Mouse (Mus musculus): Measurements from ENCODE around the gene Rbp7.

DNA sequence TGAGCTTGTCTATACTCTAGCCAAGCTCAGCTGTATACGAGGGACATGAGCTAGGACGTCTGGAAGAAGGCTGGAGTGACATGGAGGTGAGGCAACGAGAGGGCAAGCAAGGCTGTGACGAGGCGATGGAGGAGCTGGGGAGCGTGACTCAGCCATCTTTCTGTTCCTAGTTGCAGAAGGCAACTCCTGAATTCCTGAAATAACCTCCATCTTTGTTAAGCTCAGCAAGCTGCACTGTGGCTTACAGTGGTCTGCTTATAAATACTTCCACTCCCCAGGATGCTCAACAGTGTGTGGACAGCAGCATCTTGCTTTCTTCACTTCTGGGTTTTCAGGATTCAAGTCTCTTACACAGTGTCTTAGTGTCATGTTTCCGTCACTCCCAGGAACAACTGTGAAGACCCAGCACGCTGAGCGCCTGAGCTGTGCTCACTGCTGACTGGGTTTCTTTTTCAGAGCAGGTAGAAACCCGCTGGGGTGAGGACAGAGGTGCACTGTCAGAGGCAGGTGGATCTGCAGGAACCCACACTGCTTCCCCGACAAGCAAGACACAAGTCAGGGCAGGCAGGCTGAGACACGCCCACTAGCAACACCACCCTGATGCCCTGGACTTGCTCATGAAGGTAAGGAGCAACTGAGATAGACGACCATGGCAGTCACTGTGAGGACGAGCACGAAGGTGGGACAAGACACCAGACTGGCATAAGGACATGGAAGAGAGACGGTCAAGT lies 48.9 kb downstream of the Rbp7 start:
- TF ChIP-seq MXI1 (IDR thresholded peaks at IDR 0.05; ENCODE audit: low read depth, low read length) (no peak; the same call in 1 of the 2 replicates), SMC3 (IDR thresholded peaks at IDR 0.05; ENCODE audit: low read depth, low read length) (no peak), IRF4 (IDR thresholded peaks at IDR 0.05; ENCODE audit: low read depth, low read length) (no peak; the same call in 1 of the 2 replicates), CTCF (conservative IDR thresholded peaks at IDR 0.05 in 1 of 2, IDR thresholded peaks at IDR 0.05 in 1 of 2; ENCODE audit: low read depth in 2 of 2, low read length in 2 of 2) (no peak), POLR2AphosphoS2 (IDR thresholded peaks at IDR 0.05; ENCODE audit: low read depth, low read length) (no peak), POLR2A (IDR thresholded peaks at IDR 0.05; ENCODE audit: low read depth, low read length) (no peak)

All from CH12.LX (cell line).